Mouse (Mus musculus): Measurements from ENCODE around the gene Ednra.

GRCm38 (mm10) chr8:77630691-77631090 lies 93.6 kb downstream of the Ednra start:
- no peak for TF ChIP-seq CTCF (IDR thresholded peaks at IDR 0.05; ENCODE audit: low read depth, low read length)
- no peak for TF ChIP-seq EP300 (IDR thresholded peaks at IDR 0.05; ENCODE audit: insufficient read depth, low read depth, low read length)
- no peak for TF ChIP-seq POLR2A (IDR thresholded peaks at IDR 0.05; ENCODE audit: insufficient read depth, low read length)
